Mouse (Mus musculus) natural killer cell, adult 2 months (primary cell): ENCODE results near the gene Anapc2.

ENCODE experiments used
- DNase-seq, 2 experiments: peaks; one replicate each; pipeline ENCODE4 v3.0.0; 2022; ENCODE audit warnings: low spot score in 2 of 2

The Anapc2 gene

DNA sequence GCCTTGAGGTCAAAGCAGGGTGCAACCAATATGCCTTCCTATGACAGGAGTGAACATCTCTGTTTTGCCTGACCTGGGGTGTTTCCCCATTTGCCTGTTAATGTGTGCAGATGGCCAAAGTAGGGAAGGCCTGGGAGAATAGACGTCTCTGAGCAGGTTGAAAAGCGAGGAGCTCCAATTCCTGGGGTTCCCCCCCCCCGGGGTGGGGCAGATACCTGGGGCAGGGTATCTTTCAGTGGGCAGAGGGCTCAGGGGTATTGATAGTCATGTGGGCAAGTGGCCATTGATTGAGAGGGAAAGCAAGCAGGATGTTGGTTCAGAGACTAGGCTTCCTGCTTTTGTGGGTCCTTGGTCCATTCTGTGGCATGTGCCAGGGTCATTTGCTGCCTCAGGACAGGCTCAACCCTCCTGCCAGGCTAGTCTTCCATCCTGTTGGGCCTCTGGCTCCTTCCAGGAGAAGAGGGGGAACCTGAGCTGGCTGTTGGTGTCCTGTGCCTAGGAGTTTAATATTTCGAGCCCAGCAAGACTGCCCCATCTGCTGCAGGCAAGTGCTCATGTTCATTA lies 4.5 kb upstream of the Anapc2 start:
- no peak for DNase-seq

DNA sequence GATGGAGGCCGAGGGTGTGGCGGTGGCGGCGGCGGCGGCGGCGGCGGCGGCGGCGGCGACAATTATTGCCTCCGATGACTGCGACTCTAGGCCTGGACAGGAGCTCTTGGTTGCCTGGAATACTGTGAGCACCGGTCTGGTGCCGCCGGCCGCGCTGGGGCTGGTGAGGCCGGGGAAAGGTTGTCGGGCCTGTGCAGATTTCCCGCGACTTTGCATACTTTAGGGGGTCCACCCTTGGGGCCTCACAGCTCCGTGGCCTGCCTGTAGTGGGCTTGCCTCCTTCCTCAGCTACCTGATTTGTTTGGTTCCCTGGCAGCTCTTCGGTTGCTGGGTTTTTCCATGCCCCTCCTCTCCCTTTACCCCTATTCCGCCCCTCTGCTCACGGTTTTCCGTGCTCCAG lies 237 bp downstream of the Anapc2 start:
- DNase-seq: no peak

DNA sequence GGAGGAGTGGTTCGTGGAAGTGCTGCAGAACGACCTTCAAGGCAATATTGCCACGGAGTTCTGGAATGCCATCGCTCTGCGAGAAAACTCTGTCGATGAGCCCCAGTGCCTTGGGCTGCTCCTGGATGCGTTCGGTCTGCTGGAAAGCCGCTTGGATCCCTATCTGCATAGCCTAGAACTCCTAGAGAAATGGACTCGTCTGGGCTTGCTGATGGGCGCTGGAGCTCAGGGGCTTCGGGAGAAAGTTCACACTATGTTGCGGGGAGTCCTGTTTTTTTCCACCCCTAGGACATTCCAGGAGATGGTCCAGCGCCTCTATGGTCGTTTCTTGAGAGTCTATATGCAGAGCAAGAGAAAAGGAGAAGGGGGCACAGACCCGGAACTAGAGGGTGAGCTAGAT lies 732 bp downstream of the Anapc2 start:
- no peak for DNase-seq

DNA sequence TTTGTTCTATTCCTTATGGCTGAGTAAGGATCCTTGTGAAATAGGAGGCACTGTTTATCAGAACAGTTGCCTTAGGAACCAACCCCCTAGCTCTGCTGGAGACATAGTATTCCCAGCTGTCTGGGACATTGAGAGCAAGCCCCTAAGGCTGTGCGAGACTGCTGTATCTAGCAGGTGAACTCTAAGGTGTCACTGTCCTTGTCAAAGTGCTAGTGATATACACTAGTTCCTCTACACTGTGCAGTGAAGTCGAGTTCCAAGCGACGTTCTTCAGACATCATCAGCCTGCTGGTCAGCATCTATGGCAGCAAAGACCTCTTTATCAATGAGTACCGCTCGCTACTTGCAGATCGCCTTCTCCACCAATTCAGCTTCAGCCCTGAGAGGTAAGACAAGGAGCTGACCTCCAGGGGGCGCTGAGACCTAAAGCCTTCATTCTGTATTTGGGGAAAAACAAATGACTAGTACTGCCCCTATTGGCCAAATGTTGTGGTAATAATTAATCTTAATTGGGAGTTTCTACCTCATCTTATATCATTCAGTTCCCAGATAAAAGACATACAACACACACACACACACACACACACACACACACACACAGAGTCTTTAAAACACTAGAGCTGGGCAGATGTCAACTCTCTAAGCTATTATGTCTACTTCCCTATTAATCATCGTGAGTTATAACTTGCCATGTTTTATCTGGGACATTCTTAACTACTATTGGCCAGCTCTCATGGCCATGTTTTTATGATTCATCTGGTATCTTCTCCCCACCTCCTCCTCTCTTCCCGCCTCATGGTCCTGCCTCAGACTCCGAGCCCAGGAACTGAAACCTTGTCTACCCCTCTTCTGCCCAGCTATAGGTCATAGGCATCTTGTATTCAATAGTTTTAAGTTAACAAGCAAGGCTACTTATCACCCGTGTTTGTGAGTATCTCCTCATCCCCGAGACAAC lies 6.9 kb downstream of the Anapc2 start:
- DNase-seq: peak; percentile 79 to 86

DNA sequence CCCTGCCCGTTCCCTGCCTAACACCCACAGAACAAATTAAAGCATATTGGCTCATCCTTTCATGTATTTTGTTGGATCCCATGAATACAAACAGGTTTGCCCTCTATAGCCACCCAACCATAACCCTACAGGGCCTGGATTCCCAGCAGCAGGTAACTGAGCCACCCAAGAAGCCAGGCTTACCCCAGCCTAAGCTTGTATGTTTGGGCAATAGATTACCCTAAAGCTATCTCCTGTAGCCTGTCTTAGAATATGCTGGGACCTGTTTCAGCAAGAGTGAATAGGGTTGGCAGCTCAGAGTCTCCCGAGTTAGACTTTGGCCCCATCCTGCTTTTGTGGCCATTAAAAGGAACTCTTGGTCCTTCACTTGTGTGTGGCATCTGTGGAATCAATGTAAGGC lies 13.3 kb downstream of the Anapc2 start:
- no peak for DNase-seq

DNA sequence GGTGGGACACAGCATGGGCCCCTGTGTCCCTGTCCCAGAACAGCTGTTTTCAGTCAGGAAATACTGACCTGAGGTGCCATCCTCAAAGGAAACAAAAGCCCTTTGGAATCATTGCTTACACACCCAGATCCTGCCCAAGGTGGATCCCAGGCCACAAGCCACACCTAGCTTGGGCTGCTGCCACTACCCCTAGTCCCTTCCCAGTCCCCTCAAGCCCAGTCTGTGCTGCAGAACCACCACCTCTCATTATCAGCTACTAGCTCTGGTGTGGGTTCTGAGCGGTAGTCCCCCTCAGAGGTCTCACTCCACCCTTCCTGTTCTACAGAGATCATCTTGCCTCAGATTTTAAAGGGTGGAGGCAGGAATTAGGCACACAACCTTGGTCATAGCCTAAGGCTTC lies 14.0 kb downstream of the Anapc2 start:
- no peak for DNase-seq

DNA sequence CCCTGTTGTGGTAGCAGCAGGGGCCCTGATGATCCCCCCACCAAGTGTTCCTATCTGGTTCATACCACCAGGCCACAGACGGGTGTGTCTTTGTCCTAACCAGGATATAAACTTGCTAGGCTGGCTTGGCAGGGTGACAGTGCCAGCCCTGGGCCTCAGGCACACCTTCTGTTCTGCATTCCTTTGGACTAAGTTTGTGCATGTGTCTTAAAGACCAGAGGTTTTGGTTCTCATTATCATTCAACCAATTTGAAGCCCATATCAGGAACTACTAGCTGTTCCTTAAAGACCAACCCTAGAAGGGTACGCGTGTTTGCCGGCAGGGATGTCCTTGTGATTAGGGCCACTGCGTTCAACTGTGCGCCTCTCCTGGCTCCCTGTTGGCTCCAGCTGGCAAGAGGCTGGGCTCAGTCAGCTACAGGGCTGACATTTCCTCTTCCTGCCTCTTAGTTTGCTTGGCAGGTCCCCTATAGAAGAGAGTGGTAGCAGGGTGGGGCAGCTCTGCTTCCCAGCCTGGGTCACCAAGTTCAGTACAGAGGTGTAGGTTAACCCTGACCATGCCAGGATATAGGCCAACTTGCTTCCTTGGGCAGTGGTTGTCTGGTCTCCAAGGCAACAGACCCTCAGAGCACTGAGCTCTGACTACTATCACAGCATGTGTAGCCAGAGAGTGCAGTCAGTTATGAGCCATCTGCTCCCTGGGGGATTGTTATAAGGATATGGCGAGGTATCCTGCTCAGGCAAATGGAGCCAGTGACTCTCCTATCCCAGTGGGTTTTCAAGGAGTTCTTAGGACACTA lies 14.8 kb downstream of the Anapc2 start:
- DNase-seq: no peak

DNA sequence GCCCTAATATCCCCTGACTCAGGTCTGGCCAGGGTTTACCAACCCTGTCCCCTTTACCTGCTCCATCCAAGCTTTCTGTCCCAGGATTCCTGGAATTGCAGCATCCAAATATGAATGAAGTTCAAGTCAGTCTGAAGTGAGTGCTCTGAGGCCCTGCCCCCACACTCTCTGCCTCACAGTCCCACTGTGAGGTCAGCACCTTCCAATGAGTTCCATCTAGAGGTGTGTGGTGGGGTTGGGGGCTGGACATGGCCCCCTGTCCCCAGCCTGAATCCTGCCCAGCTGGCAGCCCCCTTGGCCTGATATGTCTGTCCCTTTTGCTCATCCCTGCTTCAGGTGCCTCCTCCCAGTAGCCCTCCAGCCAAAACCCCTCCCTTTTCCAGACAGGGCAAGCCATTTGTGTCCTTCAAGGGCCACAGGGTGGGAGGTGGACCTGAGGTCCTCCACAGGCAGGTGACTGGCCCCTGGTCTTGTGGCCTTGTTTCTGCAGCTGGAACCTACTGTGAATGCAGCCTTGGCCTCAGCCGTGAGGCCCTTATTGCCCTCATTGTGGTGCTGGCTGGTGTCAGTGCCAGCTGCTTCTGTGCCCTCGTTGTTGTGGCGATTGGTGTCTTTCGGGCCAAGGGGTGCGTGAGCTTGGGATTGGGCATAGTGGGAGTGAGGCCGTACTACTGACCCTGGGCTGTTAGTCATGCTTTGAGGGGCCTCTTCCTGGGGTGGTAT lies 15.8 kb downstream of the Anapc2 start, which contains the start of gene Tmem210:
Gene Tmem210, plus strand, starts transcription at position 219 of the 723 bp plus-strand sequence.
- DNase-seq: no peak

DNA sequence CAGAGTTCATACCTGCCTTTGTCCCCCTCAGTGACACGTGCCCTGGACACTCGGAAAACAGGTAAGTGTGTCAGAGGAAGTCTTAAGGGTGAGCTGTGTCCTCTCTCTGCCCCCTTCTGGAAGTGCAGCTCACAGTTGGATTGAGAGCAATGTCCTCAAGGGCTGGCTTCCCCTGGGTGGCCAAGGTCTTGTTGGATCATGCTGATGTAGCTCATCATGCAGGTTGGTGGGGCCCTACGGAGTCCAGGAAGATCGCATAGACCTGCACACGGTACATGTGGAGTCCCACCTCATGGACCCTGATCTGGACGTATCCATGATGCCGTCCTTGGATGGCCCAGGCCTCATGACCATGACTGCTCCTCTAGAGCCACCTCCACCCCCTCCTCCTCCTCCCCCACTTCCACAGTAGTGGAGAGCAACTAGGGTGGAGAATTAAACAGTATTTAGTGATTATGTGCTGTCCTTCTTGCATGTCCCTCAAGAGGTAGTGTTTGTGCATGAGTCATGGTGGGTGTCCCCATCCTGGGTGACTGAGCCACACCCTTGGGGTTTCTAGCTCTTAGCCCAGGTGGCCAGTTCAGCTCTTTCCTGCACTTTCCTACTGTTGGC lies 16.6 kb downstream of the Anapc2 start:
- DNase-seq: no peak

DNA sequence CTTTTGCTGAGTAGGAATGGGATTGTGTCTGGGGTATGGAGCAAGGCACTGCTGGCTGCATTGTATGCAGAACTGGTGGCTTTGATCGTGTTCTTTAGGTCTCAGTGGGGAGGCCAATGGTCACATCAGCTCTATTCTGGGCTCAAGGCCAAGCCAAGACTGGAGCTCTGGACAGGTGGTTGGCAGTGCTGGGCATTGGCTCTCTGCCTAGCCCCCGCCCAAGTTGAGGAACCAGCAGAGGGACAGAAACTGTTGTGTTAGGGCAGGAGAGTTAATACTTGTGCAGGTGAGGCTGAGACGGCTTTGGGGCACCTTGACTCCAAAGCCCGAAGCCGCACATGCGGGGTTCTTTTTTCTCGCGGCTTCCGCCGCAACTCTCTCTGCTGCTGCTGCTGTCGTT lies 17.4 kb downstream of the Anapc2 start, which contains the start of gene Lrrc26:
Gene Lrrc26, plus strand, starts transcription at position 265 of the 400 bp plus-strand sequence.
- DNase-seq: no peak

DNA sequence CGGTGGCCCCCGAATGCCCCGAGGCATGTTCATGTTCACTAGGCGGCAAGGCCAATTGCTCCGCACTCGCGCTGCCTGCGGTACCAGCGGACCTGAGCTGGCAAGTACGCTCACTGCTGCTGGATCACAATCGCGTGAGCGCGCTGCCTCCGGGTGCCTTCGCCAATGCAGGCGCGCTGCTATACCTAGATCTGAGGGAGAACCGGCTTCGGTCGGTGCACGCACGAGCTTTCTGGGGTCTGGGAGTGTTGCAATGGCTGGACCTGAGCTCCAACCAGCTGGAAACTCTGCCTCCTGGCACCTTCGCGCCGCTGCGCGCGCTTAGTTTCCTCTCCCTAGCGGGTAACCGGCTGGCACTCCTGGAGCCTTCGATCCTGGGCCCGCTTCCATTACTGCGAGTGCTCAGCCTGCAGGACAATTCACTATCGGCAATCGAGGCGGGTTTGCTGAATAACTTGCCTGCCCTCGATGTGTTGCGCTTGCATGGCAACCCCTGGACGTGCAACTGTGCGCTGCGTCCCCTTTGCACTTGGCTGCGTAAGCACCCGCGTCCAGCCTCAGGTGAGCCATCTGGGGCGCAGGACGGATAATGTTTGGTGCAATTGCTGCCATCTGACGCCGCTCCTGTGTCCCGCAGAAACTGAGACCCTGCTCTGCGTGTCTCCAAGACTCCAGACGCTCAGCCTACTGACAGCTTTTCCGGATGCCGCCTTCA lies 18.0 kb downstream of the Anapc2 start:
- no peak for DNase-seq

DNA sequence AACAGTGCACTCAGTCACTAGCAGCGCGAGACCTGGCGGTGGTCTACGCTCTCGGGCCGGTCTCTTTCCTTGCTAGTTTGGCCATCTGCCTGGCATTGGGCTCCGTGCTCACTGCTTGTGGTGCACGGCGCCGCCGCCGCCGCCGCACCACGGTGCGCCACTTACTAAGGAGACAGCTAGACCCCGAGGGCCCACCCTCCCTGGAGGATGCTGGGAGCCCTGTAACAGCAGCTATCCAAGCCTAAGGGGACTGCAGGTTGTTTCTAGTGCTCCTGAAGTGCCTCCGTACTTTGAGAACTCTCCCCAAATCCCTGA lies 18.5 kb downstream of the Anapc2 start:
- no peak for DNase-seq

DNA sequence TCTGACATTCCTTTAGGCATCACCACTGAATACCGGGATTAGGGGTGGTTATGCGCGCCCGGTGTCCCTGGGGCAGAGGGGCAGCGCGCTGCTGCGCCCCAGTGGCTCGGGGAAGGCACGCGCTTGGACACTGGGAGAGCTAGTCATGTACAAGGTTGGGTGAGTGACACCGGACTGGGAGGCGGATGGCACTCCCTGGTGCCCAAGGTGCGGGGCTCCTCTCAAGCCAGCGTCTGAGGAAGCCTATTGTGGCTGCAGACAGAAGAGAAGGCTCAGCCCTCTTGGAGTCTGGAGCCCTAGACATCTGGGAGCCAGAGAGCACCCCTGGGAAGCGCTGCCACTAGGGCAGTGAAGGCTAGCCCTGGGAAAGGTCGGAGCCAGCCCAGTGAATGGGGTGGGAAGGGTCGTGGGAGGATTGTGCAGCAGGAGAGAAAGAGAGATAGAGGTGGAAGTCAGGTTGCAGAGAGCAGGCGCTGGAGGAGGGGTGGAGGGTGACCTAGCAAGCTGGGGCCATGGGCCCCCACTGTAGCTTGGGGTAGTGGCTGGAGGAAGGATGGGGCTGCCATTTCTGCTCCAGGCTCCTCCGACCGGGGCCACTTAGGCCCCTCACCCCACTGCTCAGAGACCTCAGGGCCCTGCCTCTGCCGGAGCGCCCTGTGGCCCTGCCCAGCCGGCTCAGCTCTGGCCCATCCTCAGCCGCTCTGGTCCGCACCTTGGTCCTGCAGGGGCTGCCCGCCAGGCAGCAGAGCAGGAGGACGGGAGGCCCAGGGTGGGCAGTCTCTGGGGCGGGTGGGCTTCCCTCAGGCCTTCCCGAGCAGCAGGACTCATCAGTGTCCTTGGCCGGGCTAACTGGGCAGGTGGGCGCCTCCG lies 19.1 kb downstream of the Anapc2 start:
- no peak for DNase-seq

DNA sequence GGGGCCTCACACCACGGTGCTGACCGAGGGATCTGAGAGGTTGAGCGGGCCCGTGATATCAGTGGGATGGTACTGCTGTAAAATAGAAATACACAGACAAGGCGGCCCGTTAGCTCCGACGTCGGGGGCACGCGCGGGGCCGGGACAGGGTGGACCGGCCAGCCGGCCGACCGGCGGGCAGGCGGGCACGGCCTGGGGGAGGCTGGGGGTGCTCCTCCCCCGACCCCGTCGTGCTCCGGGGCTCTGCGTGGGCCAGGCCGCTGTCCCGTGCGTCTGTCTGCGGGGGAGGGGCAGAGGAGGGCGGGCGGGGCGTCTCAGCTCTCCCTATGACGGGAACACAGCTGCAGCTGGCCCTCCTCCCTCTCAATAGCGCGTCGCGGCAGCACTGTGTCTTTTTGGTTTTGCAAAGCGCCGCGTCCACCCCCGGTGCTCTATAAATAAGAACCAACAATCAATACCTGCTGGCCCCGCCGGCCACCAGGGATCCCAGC lies 19.8 kb downstream of the Anapc2 start:
- no peak for DNase-seq

DNA sequence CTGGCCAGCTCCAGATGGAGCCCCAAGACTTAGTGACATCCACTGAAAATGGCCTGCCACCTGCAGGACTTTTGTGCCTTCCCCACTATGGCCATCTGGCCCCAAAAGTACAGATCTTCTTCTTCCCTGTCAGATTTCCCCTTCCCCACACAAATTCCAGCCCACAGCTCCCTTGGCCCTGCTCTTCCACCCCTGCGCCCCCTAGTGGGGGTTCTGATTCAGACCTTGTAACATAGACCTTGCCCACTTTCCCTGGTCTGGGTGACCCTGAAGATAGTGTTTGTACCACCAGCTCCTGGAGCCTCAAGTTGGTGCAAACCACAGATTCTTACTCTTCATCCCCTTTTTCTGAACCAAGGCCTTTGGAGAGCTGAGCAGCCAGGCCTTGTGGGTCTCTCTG lies 20.6 kb downstream of the Anapc2 start:
- peak; percentile 51 to 68 for DNase-seq

DNA sequence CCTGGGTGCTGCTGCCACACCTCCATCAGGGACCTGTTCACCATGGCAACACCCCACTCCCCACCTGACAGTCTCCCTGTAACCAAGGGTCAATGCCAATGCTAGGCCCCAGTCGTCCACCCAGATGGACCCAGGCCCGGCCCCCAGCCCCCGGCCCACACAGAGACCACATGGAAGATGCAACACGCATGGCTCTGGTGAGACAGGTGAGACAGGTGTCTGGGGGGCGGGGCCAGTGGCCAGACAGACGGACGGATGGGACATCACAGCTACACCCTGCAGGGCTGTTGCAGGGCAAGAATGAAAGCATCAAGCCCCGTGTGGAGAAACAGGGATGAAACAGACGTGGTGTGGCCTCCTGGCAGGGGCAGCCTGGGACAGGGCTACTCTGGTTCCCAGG lies 21.4 kb downstream of the Anapc2 start:
- no peak for DNase-seq

DNA sequence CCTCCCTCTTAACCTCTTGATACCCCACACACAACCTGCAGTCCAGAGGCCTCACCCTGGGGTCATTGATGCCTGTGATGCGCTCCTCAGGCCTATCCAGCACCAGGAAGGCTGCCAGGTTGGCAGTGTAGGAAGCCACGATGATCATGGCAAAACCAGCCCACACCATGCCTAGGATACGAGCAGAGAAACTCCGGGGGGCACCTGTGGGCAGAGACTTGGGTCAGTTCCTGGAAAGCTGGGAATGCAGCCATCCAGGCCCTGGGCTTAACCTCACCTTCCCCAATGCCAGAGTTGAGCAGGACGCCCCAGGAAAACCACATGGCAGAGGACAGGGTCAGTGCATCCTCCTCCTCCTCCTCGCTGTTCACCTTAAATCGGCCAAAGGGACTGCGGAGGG lies 24.8 kb downstream of the Anapc2 start:
- DNase-seq: no peak

DNA sequence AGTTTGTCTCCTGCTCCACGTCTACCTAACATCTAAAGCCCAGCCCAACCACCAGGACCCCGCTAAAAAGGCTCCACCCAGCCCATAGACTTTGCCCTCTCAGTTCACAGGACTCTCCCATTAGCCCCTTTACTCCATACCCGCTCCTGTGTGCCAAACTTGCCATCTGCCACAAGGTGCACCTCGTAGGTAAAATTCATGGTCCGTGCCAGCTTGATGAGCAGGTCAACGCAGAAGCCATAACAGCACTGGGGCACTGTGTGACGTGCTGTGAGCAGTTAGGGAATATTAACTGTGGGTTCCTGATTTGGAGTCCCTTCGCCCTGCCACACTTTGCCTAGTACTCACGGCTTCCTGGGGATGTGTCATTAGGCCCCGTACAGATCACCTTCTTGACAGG lies 25.8 kb downstream of the Anapc2 start:
- no peak for DNase-seq

DNA sequence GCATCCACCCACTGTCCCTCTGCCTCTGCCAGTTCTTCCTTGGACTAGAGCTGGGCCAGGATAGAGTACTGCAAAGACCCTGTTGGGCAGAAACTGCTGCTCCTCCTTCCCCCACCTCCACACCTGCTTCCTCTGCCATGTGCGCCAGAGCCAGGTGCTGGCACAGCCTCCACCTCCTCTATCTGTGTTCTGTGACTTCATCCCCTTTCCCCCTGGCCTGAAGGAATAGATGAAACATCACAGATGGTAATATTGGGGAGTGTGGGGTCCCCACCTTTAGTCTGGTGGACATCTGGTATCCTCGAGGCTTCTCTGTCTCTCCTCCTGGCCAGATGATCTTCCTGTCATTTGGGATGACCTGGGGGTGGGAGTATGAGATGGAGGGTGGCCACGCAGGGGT lies 31.2 kb downstream of the Anapc2 start:
- DNase-seq: no peak
